Mouse (Mus musculus) stomach, postnatal 0 days (tissue): ENCODE data around the gene Nap1l1.

Experiments used
- CTCF ChIP-seq: IDR thresholded peaks from 2 replicates; pipeline ENCODE4 v1.5.1; 2016; ENCODE audit warnings: antibody characterized with exemption, low read depth, mild to moderate bottlenecking, moderate library complexity
- EP300 ChIP-seq: optimal IDR thresholded peaks from 2 replicates; pipeline ENCODE3; 2016; ENCODE audit warnings: antibody characterized with exemption

GRCm38 (mm10) chr10:111499892-111500291 lies 26.9 kb downstream of the Nap1l1 start:
- no peak for TF ChIP-seq CTCF
- no peak for TF ChIP-seq EP300
